Mouse (Mus musculus): ENCODE data around the gene Dpy19l3. TPM values are rescaled to one million over a fixed set of nuclear protein-coding genes. Genes with fewer than 3 reads are reported as not detected.

Dpy19l3 gene
- polyA plus RNA-seq, 1 experiment from 2014 or later, result 27.9 TPM

- Histone ChIP-seq H3K4me1 (replicated peaks) (no peaks in the 10 kb centered on the region), H3K27me3 (ENCODE audit: insufficient read depth, poor library complexity, severe bottlenecking) (no peaks in the 10 kb centered on the region), H3K36me3 (peaks cover 79% of the 10 kb centered on the region), H3K9me3 (no peaks in the 10 kb centered on the region; the same call in 1 of the 2 replicates), H3K27ac (no peak overlapping the region), H3K4me3 (no peak overlapping the region)
- 94% methylated on average over 9 of the region's 9 CpGs for WGBS
- DNase-seq (ENCODE audit: low spot score), result no peak
These were observed 117.4 kb downstream of the Dpy19l3 start for GRCm38 (mm10) chr7:35636874-35637273.

DNA sequence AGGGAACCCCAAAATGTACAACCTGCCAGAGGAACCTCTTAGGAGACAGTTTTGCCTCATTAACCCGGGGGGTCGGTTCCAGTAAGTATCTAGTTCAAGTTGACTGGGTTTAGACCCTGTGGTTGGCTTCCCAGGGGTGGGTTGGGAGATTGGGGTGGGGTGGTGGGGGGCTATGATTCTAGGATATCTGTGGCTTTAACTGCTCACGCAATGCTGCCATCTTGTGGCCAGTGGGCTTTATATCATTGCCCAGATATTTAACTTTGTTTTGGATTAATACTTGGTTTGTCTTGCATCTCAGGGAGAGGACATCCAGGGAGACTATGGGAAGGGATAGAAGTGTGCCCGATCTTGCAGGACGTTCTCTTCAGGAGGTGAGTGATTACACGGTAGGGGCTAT, 118.0 kb downstream of the Dpy19l3 start:
- WGBS, result 69% methylated on average over 6 of the region's 6 CpGs
- Histone ChIP-seq H3K36me3 (peaks cover 79% of the 10 kb centered on the region), H3K27me3 (ENCODE audit: insufficient read depth, poor library complexity, severe bottlenecking) (no peaks in the 10 kb centered on the region), H3K9me3 (no peaks in the 10 kb centered on the region; the same call in 1 of the 2 replicates), H3K27ac (no peak overlapping the region), H3K4me1 (replicated peaks) (no peaks in the 10 kb centered on the region), H3K4me3 (no peak overlapping the region)
- peak; percentile 24 for DNase-seq (ENCODE audit: low spot score)

Other genes with a start within 250 kb of the Dpy19l3 start
- 0.30 TPM in 1 of 2 replicates, not detected in the other for gene Tdrd12, start 216.7 kb downstream of the Dpy19l3 start, polyA plus RNA-seq (2016; fragmentation: Nextera tagmentation; extraction: Ambion mirVana)
- 41.8 and 48.7 TPM in 2 replicates for gene Nudt19, start 198.2 kb downstream of the Dpy19l3 start, polyA plus RNA-seq (2016; fragmentation: Nextera tagmentation; extraction: Ambion mirVana)
- 0.18 and 0.26 TPM in 2 replicates for gene Rgs9bp, start 168.9 kb downstream of the Dpy19l3 start, polyA plus RNA-seq (2016; fragmentation: Nextera tagmentation; extraction: Ambion mirVana)
- 31.4 and 36.8 TPM in 2 replicates for gene Ankrd27, start 168.2 kb downstream of the Dpy19l3 start, polyA plus RNA-seq (2016; fragmentation: Nextera tagmentation; extraction: Ambion mirVana)
- gene Pdcd5, start 106.9 kb downstream of the Dpy19l3 start, polyA plus RNA-seq (2016; fragmentation: Nextera tagmentation; extraction: Ambion mirVana), result 300 and 302 TPM in 2 replicates
- gene Zfp507, start 48.5 kb upstream of the Dpy19l3 start, polyA plus RNA-seq (2016; fragmentation: Nextera tagmentation; extraction: Ambion mirVana), result 15.4 and 19.9 TPM in 2 replicates

Data from hindbrain, embryonic 10.5 days (tissue).